Mouse (Mus musculus): ENCODE measurements around the gene Ush1c.

The Ush1c gene

DNA sequence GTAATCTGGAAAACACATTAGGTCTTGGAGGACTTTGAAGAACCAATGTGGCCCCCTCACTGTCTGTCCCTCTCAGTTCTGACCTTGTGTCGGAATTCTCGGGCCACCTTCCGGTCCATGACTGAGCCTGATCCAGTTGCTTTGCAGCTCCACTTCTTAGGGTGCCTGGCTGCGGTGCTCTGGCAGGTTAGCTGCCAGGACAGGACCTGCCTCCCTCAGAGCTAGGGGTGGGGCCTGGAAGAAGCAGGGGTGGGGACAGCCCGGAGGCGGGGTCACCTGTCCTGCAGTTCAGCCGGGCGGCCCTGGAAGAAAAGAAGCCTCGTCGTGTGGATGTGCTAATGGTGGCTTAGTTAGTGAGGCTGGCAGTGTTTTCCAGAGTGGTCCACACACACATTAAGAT lies at the start of gene Ush1c:
Gene Ush1c (minus strand): TSS at position 158 of the 400 bp plus-strand sequence.
- peak; percentile 85 for DNase-seq

DNA sequence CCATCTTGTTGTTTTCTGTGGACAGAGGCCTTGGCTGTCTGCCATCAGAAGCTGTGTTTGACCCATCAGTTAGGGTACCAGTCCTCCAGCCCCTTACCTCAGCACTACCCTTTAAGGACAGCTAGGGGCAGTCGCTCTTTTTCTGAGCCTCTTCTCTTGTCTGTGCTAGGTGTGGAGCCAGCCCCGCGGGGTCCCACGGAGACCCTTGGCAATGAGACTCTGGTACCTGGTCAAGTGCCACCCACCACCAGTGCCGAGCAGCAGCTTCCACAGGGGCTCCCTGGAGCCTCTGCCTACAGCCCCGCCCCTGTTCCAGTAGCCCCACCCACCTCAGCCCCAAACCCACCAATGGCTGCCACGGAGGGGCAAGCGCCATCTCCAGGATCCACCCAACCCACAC lies 48.7 kb upstream of the Ush1c start:
- DNase-seq: no peak

DNA sequence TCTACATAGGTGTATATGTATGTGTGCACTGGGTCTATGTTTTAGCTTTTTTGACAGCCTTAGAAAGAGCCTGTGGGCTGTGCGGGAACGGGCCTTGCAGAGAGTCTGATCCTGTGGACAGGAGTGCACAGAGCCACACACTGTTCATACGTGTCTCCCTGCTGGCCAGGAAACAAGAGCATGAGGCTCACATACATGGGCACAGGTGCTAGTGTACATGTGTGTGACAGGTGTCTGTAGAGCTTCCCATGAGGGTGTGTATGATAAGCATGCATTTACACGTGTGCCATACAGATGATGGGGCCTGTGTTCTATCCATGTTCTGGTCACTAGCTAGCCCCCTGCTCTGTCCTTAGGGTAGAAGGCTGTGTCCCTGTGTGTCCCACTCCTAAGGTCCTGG lies 48.1 kb upstream of the Ush1c start:
- DNase-seq: no peak

DNA sequence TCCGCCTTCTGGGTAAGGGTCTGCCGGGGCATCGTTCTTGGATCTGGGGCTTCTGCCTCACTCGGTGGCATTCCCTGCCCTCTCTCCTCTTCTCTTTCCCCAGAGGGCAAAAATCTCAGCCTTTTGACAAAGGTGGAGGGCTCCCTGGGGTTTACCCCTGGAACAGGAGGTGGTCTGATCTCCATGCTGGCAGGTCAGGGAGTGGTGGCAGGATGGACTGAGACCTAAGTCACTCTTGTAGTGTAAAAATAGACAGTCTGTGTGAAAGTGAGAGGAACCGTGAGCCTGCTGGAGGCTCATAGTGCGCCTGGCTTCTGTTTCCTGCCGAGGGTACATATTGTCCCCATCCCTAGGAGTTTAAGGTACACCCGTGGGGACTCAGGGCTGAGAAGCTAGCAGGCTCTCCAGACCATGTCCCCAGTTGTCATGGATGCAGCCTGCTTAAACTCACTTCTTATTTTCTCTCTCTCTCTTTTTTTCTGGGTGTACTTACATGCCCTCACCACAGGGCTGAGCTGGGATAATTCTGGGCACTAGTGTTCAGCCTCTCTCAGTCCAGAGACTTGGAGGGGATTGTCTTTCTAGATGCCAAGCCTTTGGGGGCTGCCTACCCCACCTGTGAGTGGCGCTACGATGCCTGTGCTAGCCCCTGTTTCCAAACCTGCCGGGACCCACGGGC lies 47.0 kb upstream of the Ush1c start:
- no peak for DNase-seq

DNA sequence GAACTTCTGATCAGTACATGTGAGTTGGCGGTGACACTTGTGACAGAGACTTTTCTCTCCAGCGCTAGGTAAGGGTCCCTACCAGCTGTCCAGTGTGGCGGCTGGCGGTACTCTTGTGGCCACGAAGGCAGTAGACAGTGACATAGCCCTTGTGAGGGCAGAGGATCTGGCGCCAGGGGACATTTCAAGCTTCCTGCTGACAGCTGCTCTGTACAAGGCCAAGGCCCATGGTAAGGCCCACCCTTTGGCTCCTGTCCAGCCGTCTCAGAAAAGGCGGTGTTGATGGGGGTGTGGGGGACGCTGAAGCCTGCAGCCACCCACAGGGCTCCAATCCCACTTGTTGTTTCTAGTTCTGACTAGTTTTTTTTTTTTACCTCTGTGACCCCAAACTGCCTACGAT lies 45.4 kb upstream of the Ush1c start:
- no peak for DNase-seq

DNA sequence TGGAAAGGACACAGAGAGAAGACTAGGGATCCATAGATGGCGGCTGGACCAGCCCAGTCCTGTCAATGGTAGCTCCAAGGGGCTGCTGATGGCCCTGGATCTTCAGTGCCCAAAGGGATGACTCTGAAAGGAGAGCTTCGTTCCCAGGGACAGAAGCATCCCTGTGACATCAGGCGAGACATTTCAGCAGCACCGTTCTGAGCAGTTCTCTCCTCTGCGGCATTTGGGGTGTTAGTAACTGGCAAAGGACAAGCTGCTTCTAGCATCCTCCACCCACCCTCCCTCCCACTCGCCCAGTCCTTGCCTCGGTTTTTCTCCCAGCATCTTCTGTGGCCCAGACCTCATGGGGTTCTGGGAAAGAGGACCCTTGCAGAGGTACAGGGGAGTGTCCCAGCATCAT lies 44.0 kb upstream of the Ush1c start:
- no peak for DNase-seq

DNA sequence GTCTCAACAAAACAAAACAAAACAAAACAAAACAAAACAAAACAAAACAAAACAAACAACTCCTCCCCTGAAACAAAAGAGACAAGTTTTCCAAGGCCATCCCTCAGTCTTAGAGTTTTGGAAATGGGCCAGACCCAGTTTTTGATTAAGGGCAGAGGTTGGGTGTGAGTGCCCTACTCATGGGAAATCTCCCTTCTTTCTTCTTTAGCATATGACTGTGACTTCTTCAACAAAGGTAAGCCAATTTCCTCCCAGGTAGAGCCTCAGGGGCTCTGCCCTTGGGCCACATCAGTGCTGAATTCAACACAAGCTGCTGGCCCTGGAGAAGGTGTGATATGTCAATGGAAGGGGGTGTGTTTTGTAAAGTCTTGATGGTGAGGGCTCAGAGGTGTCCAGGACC lies 42.6 kb upstream of the Ush1c start:
- no peak for DNase-seq

DNA sequence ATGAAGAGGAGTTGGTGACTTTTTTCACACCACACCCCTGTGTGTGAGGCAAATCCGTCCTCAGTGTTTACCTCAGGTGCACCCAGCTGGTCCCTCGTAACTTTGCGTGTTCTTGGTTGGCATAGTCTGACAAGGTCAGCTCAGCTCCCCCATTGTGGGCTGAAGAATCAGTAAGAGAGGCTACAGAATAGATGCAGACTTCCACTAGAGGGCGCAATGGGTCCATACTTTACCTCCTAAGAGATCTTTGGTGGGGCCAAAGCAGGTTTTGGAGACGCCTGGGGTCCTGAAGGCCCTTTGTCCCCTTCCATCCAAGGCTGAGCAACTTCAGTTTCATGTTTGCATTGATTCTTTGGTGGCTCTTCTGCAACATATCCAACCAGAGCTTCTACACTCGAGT lies 41.6 kb upstream of the Ush1c start:
- peak; percentile 53 for DNase-seq

DNA sequence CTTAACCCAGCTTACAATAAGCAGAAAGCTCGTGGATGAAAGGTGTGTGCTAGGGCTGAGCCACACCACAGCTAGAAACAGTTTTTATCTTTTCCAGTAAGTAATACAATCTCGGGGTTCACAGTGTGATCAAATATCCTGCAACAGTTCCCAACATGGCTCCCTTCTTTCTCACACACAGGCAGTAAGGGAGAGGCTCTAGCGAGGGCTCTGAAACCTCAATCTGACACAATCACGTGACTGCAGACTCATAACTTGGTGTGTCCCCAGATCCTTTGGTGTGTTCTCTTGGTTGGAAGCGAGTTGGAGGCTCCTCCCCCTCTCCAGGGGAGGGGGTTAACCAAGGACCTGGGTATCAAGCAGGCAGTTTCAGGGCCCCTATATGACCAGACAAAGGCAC lies 37.9 kb upstream of the Ush1c start:
- DNase-seq: no peak

DNA sequence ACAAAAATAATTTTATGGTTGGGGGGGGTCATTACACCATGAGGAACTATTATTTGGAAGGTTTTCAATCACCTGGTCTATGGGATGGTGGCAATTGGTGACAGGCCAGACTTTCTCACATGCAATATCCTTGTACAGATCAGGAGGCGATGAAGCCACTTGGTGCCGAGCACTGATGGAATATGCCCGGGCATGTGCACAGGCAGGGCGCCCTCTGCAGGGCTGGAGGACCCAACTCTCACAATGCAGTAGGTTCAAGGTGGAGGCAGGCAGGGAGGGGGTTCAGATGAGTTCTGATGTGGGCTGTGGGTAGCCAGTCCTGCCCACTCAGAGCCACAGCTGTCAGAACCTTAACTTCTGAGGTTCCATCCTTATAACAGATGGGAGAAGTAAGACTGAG lies 13.5 kb upstream of the Ush1c start:
- DNase-seq: peak; percentile 20

DNA sequence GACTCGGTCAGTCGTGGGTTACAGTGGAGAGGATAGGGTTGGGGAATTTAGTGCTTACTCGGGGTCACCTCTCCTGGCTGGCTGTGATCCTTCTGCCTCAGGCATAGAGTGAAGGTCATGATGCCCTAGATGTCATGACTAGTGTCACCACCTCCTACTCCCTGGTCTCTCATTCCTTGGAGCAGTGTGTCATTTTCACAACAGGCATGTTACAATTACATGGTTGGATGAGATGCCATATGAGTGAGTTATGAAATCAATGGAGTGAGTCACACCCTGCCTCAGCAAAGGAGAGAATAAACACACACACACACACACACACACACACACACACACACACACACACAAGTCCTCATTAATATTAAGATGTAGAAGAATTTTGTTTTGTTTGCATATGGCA lies 9.3 kb upstream of the Ush1c start:
- no peak for DNase-seq

DNA sequence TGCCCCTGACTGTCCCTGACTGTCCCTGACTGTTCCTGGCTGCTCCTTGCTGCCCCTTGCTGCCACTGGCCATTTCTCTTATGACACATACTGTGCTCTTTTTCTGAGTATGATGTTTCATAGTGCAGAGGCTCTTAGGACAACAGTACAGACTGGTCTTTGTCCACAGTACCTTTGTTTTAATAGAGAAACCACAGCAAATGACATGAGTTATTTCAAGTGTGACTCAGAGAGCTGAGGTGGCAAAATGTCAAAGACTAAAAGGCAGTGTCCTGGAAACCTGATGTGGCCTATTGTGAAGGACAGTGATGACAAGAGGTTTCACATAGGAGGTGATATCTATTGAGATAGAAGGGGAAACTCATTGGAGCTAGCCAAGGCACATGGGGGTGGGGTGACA lies 8.6 kb upstream of the Ush1c start:
- no peak for DNase-seq

DNA sequence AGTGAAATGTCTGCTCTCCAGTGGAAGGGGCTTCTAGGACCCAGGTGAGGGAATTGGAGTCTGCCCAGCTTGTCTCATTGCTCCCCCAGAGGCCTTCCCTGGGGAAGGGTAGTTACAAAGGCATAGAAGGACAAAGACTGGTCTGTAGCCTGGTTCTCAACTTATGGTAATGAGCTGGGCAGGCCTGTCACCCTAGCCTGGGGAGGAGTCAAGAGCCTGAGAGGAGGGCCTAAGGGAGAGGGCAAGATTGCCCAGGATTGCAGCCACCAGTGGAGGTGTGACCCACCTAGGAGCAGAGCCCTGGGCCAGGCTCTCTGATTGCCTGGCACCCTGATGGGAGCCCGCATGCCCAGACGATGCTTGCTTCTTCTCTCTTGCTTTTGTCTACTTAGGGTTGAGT lies 2.4 kb upstream of the Ush1c start, which contains the start of gene Otog:
Gene Otog (plus strand): TSS at position 292 of the 400 bp plus-strand sequence.
- DNase-seq: no peak

DNA sequence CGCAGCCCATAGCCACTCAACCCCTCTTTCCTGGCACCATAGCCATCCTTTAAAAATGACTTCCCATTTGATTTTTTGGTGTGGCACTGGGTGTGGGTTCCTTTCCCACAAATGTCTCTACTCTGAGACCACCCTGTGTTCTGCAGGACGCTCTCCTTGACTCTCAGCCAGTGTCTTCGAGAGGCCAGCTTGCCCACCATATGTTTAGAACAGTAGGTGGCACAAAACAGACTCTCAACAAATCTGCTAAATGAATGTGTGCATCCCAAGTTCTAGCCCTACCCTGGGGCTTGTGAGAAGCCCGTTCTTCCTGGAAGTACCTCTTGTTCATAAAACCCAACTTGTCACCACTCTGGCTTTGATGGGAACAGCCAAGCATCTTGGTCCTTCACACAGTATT lies 1.8 kb upstream of the Ush1c start:
- DNase-seq: no peak

DNA sequence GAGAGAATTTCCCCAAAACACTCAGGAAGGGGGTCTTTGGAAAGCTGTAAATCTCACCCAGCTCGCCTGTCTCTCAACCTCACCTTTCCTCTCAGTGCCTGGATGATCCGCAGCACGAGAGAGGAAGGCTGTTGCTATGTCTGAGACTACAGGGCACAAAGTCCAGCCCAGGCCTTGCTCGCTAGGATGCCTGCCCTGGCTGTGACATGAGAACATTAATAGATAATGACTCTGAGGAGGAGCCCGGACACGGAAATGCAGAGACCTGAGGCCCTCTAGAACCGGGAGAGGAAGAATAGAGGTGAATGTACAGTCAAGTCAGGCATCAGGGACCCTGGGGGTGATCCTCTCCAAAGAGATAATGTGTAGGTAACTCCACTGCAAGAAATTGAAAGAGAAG lies 1.1 kb downstream of the Ush1c start:
- peak; percentile 88 for DNase-seq

DNA sequence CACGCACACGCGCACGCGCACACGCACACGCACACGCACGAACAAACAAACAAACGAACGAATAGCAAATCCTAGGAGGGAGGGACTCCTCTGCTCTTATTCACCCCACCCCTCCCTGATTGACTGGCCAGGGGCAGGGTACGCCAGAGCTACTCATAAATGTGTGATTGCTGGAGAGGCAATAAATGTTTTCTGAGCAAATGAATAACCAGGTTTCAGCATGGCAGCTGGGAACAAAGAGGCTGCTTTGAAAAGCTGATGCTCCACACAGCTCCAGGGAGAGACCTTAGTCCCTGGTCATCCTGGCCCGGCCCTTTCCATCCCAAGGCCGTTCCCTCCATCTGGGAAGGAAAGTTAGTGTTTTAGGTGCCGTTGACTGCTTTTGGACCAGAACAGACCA lies 1.9 kb downstream of the Ush1c start:
- DNase-seq: peak; percentile 81

DNA sequence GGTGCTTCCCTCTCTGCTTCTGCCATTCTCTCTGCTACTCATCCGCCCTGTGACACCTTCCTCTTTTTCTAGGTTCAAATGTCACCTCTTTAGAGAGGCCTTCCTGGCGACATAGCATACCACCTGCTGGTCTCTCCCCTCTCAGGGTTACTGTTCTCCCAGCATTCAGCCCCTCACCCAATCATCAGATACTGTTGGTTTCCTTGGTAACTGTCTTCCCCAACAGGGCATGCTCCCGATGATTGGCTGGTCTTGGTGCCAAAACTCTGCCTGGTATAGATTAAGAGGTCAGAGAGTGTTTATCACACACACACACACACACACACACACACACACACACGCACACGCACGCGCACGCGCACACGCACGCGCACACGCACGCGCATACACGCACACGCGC lies 2.4 kb downstream of the Ush1c start:
- no peak for DNase-seq

DNA sequence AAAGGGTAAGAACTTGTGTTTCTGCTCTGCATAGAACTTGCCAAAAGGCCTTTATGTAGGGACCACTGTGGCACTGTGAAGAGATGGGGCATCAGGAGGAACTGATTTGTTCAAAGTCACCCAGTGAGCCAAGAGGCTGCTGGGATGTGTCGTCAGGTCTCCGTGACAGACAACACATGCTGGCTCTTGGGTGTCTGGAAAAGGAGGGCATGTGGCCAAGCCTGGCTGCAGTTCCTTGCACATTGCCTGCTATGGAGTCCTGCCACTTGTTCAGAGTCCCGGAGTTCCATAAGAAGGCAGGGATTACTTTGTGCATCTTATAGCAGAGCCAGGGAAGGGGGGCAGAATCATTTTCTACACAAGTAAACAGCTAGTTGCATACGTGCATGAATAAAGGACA lies 11.4 kb downstream of the Ush1c start:
- DNase-seq: no peak

DNA sequence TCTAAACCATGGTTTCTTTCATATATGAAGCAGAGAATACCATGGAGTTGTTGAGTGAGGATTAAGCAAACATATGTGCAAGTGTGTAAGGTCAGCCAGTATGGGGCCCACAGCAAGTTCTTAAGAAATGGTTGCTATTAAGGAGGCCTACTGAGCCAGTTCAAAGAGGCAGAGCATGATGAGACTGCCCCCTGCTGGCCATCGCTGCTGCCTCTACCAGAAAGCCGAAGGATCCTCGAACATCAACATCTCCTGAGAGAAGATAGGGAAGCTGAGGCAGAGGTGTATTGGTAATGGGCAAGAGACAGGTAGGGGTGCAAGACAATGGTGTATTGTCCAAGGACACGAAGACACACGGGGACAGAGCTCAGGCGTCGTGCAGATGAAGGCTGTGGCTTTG lies 12.1 kb downstream of the Ush1c start:
- DNase-seq: peak; percentile 51

DNA sequence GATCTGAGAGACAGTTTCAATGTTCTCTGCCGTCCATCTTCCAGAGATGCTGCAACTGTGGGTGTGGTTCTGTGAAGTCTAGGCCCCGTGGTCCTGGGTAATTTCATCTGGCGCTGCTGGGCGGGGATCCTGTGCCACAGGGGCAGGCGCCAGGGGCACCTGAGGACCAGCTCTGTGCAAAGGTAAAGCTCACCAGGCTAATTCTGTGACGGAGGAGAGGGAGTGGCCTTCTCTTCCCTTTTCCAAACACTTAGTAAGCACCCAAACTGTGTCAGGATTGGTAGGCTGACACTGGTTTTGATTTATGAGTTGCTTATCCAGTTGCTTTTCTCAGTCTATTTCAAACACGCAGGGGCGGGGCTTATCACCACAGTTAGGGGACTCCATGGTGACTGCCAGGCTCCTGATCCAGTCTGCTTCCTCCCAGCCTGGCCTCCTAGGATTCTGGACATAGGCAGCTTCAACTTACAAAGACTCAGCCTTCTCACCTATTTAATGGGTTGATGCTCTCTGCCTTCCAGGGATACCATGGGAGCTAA lies 17.6 kb downstream of the Ush1c start:
- no peak for DNase-seq

DNA sequence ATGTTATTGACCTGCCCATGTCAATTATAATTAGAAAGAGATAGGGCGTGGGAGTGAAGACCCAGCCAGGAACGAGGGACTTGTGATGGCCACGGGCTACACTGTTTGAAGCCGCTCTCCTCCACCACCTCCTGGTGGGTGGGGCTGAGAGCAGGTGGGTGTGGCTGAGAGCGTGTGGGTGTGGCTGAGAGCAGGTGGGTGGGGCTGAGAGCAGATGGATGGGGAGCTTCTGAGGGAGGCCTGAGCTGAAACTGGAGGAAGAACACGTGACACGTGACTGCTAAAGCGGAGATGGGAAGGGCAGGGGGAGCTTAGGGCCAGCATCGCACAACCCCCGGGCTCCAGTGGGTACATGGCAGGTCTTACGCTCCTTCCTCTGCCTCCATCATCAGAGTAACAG lies 19.9 kb downstream of the Ush1c start:
- DNase-seq: peak; percentile 36

DNA sequence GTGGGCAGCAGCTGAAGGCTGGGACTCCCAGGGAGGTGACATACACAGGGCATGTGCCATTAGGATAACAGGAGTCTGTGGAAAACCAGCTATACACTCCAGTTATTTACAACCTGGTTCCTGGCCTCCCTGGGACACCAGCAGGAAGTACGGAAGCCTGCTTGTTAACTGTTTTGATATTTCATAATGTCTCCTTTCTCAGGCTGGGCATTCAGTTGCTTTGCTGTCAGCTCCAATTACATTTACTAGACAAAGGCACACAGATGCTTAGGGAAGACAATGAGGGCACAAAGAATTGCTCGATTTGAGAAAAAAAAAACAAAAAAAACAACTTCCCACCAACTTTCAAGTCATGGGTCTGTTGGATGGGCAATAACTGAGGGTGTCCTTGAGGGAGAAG lies 21.8 kb downstream of the Ush1c start:
- no peak for DNase-seq

DNA sequence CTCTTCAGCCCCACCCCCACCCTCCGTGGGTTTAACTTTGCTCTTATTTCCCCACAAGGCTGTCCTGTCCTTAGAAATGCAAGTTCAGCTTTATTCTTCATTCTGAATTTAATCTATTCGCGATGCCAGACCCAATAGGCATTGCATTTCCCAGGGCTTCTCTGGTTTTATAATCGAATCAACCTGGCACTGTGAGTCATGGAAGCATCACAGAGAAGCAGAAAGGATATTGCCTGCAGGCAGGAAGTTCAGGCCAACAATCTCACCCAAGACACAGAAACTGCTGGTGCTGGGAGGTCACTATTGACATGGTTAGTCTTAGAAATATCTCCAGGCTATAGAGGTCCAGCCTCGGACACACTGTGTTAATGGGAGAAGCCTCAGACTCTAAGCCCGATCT lies 28.0 kb downstream of the Ush1c start:
- no peak for DNase-seq

DNA sequence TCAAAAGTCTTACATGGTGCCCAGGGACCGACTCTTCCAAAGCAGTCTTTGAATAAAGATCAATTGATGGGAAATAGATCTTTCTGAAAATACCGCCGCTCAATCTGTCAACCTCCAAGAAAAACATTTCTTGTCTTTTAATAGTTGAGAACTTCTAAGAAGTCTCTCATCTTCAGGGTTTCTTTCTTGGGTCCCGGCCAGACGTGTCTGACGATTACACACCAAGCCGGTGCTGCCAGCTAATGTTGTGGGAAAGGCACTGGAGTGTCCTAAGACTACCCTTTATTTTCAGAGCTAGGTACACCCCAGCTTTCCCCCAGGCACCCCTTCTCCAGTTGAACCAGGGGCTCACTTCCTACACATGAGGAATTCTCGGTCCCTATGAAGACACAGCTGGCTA lies 30.2 kb downstream of the Ush1c start:
- DNase-seq: no peak

DNA sequence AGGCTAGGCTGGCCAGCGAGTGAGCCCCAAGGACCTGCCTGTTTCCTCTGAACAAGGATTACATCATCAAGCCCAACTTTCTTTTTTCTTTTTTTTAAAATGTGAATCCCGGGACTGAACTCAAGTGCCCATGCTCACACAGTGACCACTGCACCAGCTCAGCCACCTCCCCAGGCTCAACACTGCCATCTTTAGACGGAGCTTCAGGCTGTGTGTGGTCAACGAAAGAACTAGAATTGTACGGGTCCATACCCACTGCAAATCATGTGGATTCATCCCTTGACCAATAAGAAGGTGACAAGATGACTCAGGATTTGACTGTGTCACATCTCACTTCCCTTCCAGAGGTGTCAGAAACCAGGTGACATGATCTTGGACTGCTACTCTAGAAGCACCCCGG lies 33.5 kb downstream of the Ush1c start:
- DNase-seq: no peak

Data from kidney, adult 9 months (tissue).